In genomic region chr12:84152352-84153190, GRCm38 (mm10) we compare ENCODE assay signal across 11 mouse cellular contexts. TPM values are rescaled to one million over a fixed set of nuclear protein-coding genes. Genes with fewer than 3 reads are reported as not detected.
A peak's percentile ranks its signal among the peaks of the same experiment; 100 is the strongest.
DNase-seq lines count a peak whose midpoint lies in the region; ATAC-seq and TF ChIP-seq lines count a peak whose summit lies in the region.
"Had no signal": no experiment of that assay in that cellular context is flagged by ENCODE, and none has a peak within 500 bp of the region (broad histone marks: within the 10 kb centered on the region; RNA-seq: fewer than 3 reads in every experiment).

No protein-coding gene starts in this region.

- 63% methylated on average over 32 of the region's 32 CpGs for WGBS in heart, embryonic 12.5 days
- WGBS in liver, embryonic 12.5 days (ENCODE audit: insufficient replicate concordance), result 59% methylated on average over 32 of the region's 32 CpGs

- no peak for TF ChIP-seq EP300 in ES-Bruce4 (IDR thresholded peaks at IDR 0.05; ENCODE audit: insufficient read depth, low read depth, low read length)

- H3K4me3 ChIP-seq in heart, embryonic 12.5 days, result no peak overlapping the region
- 0 out of 2 replicates have a peak overlapping the region, but pooled peaks have one; percentile 2 for H3K4me3 ChIP-seq in ES-Bruce4 (ENCODE audit: low read depth, low read length)
- peak overlapping the region; percentile 58 for H3K4me3 ChIP-seq in liver, embryonic 12.5 days
- H3K4me3 ChIP-seq: embryonic facial prominence, embryonic 13.5 days had no signal

- no peak for TF ChIP-seq CTCF in ES-Bruce4 (IDR thresholded peaks at IDR 0.05; ENCODE audit: low read depth, low read length)

- TF ChIP-seq POLR2A in ES-Bruce4 (IDR thresholded peaks at IDR 0.05; ENCODE audit: insufficient read depth, low read length), result no peak

- peak; percentile 52 for ATAC-seq in heart, embryonic 12.5 days (ENCODE audit: insufficient number of reproducible peaks, low FRiP score)
- ATAC-seq in liver, embryonic 12.5 days, result peak; percentile 45
- ATAC-seq: inflammation-experienced regulatory T-cells, adult 6 months had no signal

- no peak for DNase-seq in heart, postnatal 36 days
- DNase-seq in ZHBTc4 (ENCODE audit: low read depth, low spot score), result peak; percentile 90
- no peak for DNase-seq in urinary bladder, postnatal 10 days (ENCODE audit: low spot score)
- DNase-seq in left cerebral cortex, adult 18-20 months (ENCODE audit: low spot score in 2 of 2), result no peak
- DNase-seq: gastrocnemius, postnatal 10 days; thymus, postnatal 14 days had no signal

- no peaks in the 10 kb centered on the region for H3K9me3 ChIP-seq in heart, embryonic 12.5 days (replicated peaks)
- no peaks in the 10 kb centered on the region for H3K9me3 ChIP-seq in ES-Bruce4 (replicated peaks; ENCODE audit: control insufficient read depth, insufficient read depth, low read length, poor library complexity, severe bottlenecking)
- no peaks in the 10 kb centered on the region for H3K9me3 ChIP-seq in liver, embryonic 12.5 days (replicated peaks)
- H3K9me3 ChIP-seq: embryonic facial prominence, embryonic 13.5 days had no signal

- H3K9ac ChIP-seq in heart, embryonic 12.5 days, result no peak overlapping the region
- H3K9ac ChIP-seq in ES-Bruce4 (ENCODE audit: low read depth, poor library complexity, severe bottlenecking), result no peak overlapping the region
- H3K9ac ChIP-seq in liver, embryonic 12.5 days, result peak overlapping the region; percentile 73
- H3K9ac ChIP-seq: embryonic facial prominence, embryonic 13.5 days had no signal

- peaks cover 56% of the 10 kb centered on the region for H3K36me3 ChIP-seq in heart, embryonic 12.5 days
- H3K36me3 ChIP-seq in ES-Bruce4 (ENCODE audit: control insufficient read depth, insufficient read depth, low read length, poor library complexity, severe bottlenecking), result peaks cover 18% of the 10 kb centered on the region
- H3K36me3 ChIP-seq in liver, embryonic 12.5 days, result peaks cover 78% of the 10 kb centered on the region

- intact Hi-C loops in heart, postnatal 36 days (cut with DNase I), result no loop called here

- H3K27ac ChIP-seq in heart, embryonic 12.5 days (ENCODE audit: poor library complexity, severe bottlenecking), result no peak overlapping the region; the same call in 1 of the 2 replicates
- H3K27ac ChIP-seq in ES-Bruce4 (ENCODE audit: insufficient read depth, low read length), result no peak overlapping the region
- peak overlapping the region; percentile 94 for H3K27ac ChIP-seq in liver, embryonic 12.5 days

- peak overlapping the region; percentile 32 for H3K4me2 ChIP-seq in heart, embryonic 12.5 days
- H3K4me2 ChIP-seq in liver, embryonic 12.5 days, result peak overlapping the region; percentile 65
- H3K4me2 ChIP-seq: embryonic facial prominence, embryonic 13.5 days had no signal

- H3K4me1 ChIP-seq in heart, embryonic 12.5 days (replicated peaks), result peaks cover 56% of the 10 kb centered on the region
- H3K4me1 ChIP-seq in ES-Bruce4 (ENCODE audit: control insufficient read depth, insufficient read depth, low read length), result peaks cover 2% of the 10 kb centered on the region
- peaks cover 74% of the 10 kb centered on the region for H3K4me1 ChIP-seq in liver, embryonic 12.5 days

- no peaks in the 10 kb centered on the region for H3K27me3 ChIP-seq in heart, embryonic 12.5 days (replicated peaks)
- H3K27me3 ChIP-seq in ES-Bruce4 (ENCODE audit: control insufficient read depth, insufficient read depth, low read length, poor library complexity, severe bottlenecking), result no peaks in the 10 kb centered on the region
- no peaks in the 10 kb centered on the region for H3K27me3 ChIP-seq in liver, embryonic 12.5 days (replicated peaks)
- H3K27me3 ChIP-seq: embryonic facial prominence, embryonic 13.5 days had no signal

RNA-seq across cellular contexts. Expression of gene Pnma1, which starts 4.3 kb away (rescaled TPM):
- polyA plus RNA-seq in heart, embryonic 12.5 days (2016; fragmentation: Nextera tagmentation; extraction: Ambion mirVana), result 0.40 and 0.68 TPM in 2 replicates
- total RNA-seq in heart, postnatal 36 days (2021), result under 1 TPM; 0.11 to 0.22 TPM
- 0.38 TPM in 1 of 2 replicates, not detected in the other for polyA plus RNA-seq in ES-Bruce4 (2011; ENCODE audit: insufficient read depth, insufficient read length, low read depth, missing spikeins)
- 0.08 and 0.20 TPM in 2 replicates for polyA plus RNA-seq in liver, embryonic 12.5 days (2016; fragmentation: Nextera tagmentation; extraction: Ambion mirVana)
- 1 to 10 TPM; 4.2 to 6.9 TPM for total RNA-seq in left cerebral cortex, adult 18-20 months (2021)

RNA-seq across cellular contexts. Expression of gene Dnal1, which starts 38.4 kb away (rescaled TPM):
- 4.4 and 5.4 TPM in 2 replicates for polyA plus RNA-seq in heart, embryonic 12.5 days (2016; fragmentation: Nextera tagmentation; extraction: Ambion mirVana)
- total RNA-seq in heart, postnatal 36 days (2021), result 1 to 10 TPM; 8.5 to 8.8 TPM
- polyA plus RNA-seq in ES-Bruce4 (2011; ENCODE audit: insufficient read depth, insufficient read length, low read depth, missing spikeins), result 13.3 and 15.1 TPM in 2 replicates
- polyA plus RNA-seq in liver, embryonic 12.5 days (2016; fragmentation: Nextera tagmentation; extraction: Ambion mirVana), result 0.73 and 1.1 TPM in 2 replicates
- total RNA-seq in left cerebral cortex, adult 18-20 months (2021), result 10 to 100 TPM; 90.2 to 94.7 TPM

RNA-seq across cellular contexts. Expression of gene Acot6, which starts 52.1 kb away (rescaled TPM):
- polyA plus RNA-seq in heart, embryonic 12.5 days (2016; fragmentation: Nextera tagmentation; extraction: Ambion mirVana), result 0.64 and 1.1 TPM in 2 replicates
- 1 to 10 TPM; 1.7 to 3.3 TPM for total RNA-seq in heart, postnatal 36 days (2021)
- polyA plus RNA-seq in ES-Bruce4 (2011; ENCODE audit: insufficient read depth, insufficient read length, low read depth, missing spikeins), result 0.78 and 1.1 TPM in 2 replicates
- polyA plus RNA-seq in liver, embryonic 12.5 days (2016; fragmentation: Nextera tagmentation; extraction: Ambion mirVana), result 0.48 and 0.54 TPM in 2 replicates
- 1 to 10 TPM; 4.3 TPM for total RNA-seq in left cerebral cortex, adult 18-20 months (2021)
